Mouse (Mus musculus): ENCODE measurements around the gene Cryba4.

GRCm38 (mm10) chr5:112290536-112290880 lies 38.2 kb upstream of the Cryba4 start:
- no peak for TF ChIP-seq CTCF (IDR thresholded peaks at IDR 0.05 in 2 of 3, conservative IDR thresholded peaks at IDR 0.05 in 1 of 3; ENCODE audit: control insufficient read depth in 1 of 3, insufficient read depth in 1 of 3, low read depth in 2 of 3, low read length in 3 of 3, poor library complexity in 1 of 3, severe bottlenecking in 1 of 3)
- no peak for TF ChIP-seq E2F4 (IDR thresholded peaks at IDR 0.05; ENCODE audit: borderline replicate concordance, low read depth, low read length)
- TF ChIP-seq TAL1 (IDR thresholded peaks at IDR 0.05; ENCODE audit: low read length): no peak
- TF ChIP-seq KAT2A (conservative IDR thresholded peaks at IDR 0.05; ENCODE audit: low read depth, low read length): no peak
